Mouse (Mus musculus): ENCODE measurements around the gene Dnah8.

Dnah8 gene

DNA sequence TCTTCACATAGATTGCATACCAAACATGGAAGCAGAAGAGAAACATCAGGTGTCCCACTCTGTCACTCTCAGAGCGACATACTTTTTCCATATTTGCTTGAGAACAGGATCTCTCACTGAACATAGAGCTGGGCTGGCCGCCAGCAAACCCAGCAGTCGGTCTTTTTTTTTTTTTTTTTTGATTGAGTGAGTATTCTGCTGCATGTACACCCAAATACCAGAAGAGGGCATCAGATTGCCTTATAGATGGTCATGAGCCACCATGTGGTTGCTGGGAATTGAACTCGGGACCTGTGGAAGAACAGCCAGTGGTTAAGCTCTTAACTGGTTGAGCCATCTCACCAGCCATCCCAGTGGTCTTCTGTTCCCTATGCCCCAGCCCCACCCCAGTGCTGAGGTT is 299.4 kb downstream of the Dnah8 start:
- no peak overlapping the region for H3K4me3 ChIP-seq (replicated peaks; ENCODE audit: low read length)
- H3K27me3 ChIP-seq (ENCODE audit: insufficient read depth, low read length), result no peaks in the 10 kb centered on the region
- H3K36me3 ChIP-seq (ENCODE audit: insufficient read depth, low read length), result peaks cover 13% of the 10 kb centered on the region
- H3K4me1 ChIP-seq (replicated peaks; ENCODE audit: low read depth, low read length), result no peaks in the 10 kb centered on the region
- H3K9me3 ChIP-seq (ENCODE audit: low read length), result no peaks in the 10 kb centered on the region
- TF ChIP-seq POU5F1 (IDR thresholded peaks at IDR 0.05; ENCODE audit: borderline replicate concordance, low read length), result no peak
- peak; percentile 43 for TF ChIP-seq CTCF (conservative IDR thresholded peaks at IDR 0.05; ENCODE audit: low read length)
- no peak for TF ChIP-seq NANOG (IDR thresholded peaks at IDR 0.05; ENCODE audit: borderline replicate concordance, low read length)
